Mouse (Mus musculus): ENCODE results near the gene Gucy1b2.

DNA sequence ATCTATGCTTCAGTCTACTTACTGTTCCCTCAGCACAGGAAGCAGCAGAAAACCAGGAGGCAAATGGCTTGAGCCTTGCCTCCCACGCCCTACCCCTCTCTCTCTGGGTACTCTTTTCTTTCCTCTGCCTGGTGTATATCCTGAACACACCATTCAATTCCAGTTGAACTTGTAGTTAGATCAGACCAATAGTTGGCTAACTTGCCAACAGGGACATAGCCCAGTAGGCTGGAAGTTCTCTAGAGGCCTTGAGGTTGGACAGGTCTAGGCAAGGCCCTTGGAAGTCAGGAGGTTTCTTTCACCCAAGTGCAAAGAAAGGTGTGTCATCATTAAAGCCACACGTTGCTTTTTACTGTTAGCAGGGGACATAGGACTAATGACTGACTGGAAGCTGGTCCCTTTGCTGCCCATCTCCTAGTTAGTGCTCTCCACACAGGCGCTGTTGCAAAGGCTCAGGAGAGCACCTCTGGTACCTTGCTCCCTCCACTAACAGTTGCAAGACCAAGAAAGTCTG lies 72.2 kb downstream of the Gucy1b2 start:
- no peak for TF ChIP-seq TAL1 (IDR thresholded peaks at IDR 0.05; ENCODE audit: low read length)
- no peak for TF ChIP-seq GATA1 (IDR thresholded peaks at IDR 0.05; ENCODE audit: low read length)

Data from erythroblast, embryonic 14.5 days (primary cell).